9 mouse cellular contexts compared by ENCODE assay signal in genomic region chr8:84732545-84732944, GRCm38 (mm10). TPM values are rescaled to one million over a fixed set of nuclear protein-coding genes. Genes with fewer than 3 reads are reported as not detected.
DNase-seq lines count a peak whose midpoint lies in the region; ATAC-seq lines count a peak whose summit lies in the region.
"Had no signal": no experiment of that assay in that cellular context is flagged by ENCODE, and none has a peak within 500 bp of the region (broad histone marks: within the 10 kb centered on the region; RNA-seq: fewer than 3 reads in every experiment).

No protein-coding gene starts in this region.

- H3K36me3 ChIP-seq in heart, embryonic 12.5 days, result no peaks in the 10 kb centered on the region
- no peaks in the 10 kb centered on the region for H3K36me3 ChIP-seq in intestine, embryonic 16.5 days (ENCODE audit: control insufficient read depth, insufficient read depth, low read length)

- intact Hi-C loops in gastrocnemius, postnatal 36 days (cut with DNase I), result no loop called here

- peaks cover 88% of the 10 kb centered on the region for H3K4me1 ChIP-seq in heart, embryonic 12.5 days (replicated peaks)
- H3K4me1 ChIP-seq in intestine, embryonic 16.5 days (ENCODE audit: control insufficient read depth, insufficient read depth, low read length), result peaks cover 32% of the 10 kb centered on the region

- WGBS in heart, embryonic 12.5 days, result 70% methylated on average over 5 of the region's 5 CpGs
- WGBS in intestine, embryonic 16.5 days, result 60% methylated on average over 5 of the region's 5 CpGs

- H3K9ac ChIP-seq in heart, embryonic 12.5 days, result no peak overlapping the region
- H3K9ac ChIP-seq in intestine, embryonic 16.5 days (ENCODE audit: low read depth, low read length), result peak overlapping the region; percentile 25; the same call in 1 of the 2 replicates

- H3K9me3 ChIP-seq in heart, embryonic 12.5 days (replicated peaks), result no peaks in the 10 kb centered on the region
- H3K9me3 ChIP-seq in intestine, embryonic 16.5 days (ENCODE audit: control insufficient read depth, low read length), result no peaks in the 10 kb centered on the region

- no peak overlapping the region for H3K4me3 ChIP-seq in heart, embryonic 12.5 days
- no peak overlapping the region for H3K4me3 ChIP-seq in intestine, embryonic 16.5 days (ENCODE audit: low read length)

- H3K27ac ChIP-seq in heart, embryonic 12.5 days (ENCODE audit: poor library complexity, severe bottlenecking), result peak overlapping the region; percentile 94
- H3K27ac ChIP-seq in intestine, embryonic 16.5 days (ENCODE audit: low read length), result 0 out of 2 replicates have a peak overlapping the region, but pooled peaks have one; percentile 21

- H3K27me3 ChIP-seq in heart, embryonic 12.5 days (replicated peaks), result 0 out of 2 replicates have a peak, but pooled peaks cover 3% of the 10 kb centered on the region
- 0 out of 2 replicates have a peak, but pooled peaks cover 5% of the 10 kb centered on the region for H3K27me3 ChIP-seq in intestine, embryonic 16.5 days (replicated peaks; ENCODE audit: control insufficient read depth, insufficient read depth, low read length)

- DNase-seq in heart, adult 8-10 months (ENCODE audit: low spot score), result no peak
- DNase-seq in right cerebral cortex, postnatal 10 days (ENCODE audit: low spot score in 2 of 2), result peak; percentile 72 to 77
- no peak for DNase-seq in right cerebral cortex, postnatal 25 days
- DNase-seq in adrenal gland, adult 8-10 months, result no peak
- no peak for DNase-seq in gastrocnemius, postnatal 36 days

- H3K4me2 ChIP-seq in heart, embryonic 12.5 days, result peak overlapping the region; percentile 3; the same call in 1 of the 2 replicates
- no peak overlapping the region for H3K4me2 ChIP-seq in intestine, embryonic 16.5 days (ENCODE audit: low read depth, low read length)

- no peak for ATAC-seq in heart, embryonic 12.5 days (ENCODE audit: insufficient number of reproducible peaks, low FRiP score)
- no peak for ATAC-seq in intestine, embryonic 16.5 days
- ATAC-seq in CD4-positive, CD25-positive, alpha-beta regulatory T cell, adult 4 months, result no peak

RNA-seq across cellular contexts. Expression of gene G430095P16Rik, which starts 9.7 kb away (rescaled TPM):
- polyA plus RNA-seq in heart, embryonic 12.5 days (2016; fragmentation: Nextera tagmentation; extraction: Ambion mirVana), result 5.4 and 6.9 TPM in 2 replicates
- total RNA-seq in heart, adult 8-10 months (2022), result under 1 TPM in 1 of 4 experiments, not detected in 3; 0.66 TPM
- 2.0 and 2.6 TPM in 2 replicates for polyA plus RNA-seq in intestine, embryonic 16.5 days (2015; fragmentation: Nextera tagmentation; extraction: Ambion mirVana)
- polyA plus RNA-seq in CD4-positive, CD25-positive, alpha-beta regulatory T cell, adult 4 months (2017; shearing (Covaris generic)), result 10 to 100 TPM; 24.3 to 28.6 TPM
- under 1 TPM in 2 of 4 experiments, not detected in 2; 0.52 to 0.73 TPM for total RNA-seq in adrenal gland, adult 8-10 months (2022)
- 1 to 10 TPM in 1 of 2 experiments, not detected in 1; 1.0 TPM for total RNA-seq in gastrocnemius, postnatal 36 days (2021)
- total RNA-seq: layer of hippocampus, adult 8-10 months had no signal

RNA-seq across cellular contexts. Expression of gene Lyl1, which starts 31.3 kb away (rescaled TPM):
- 18.1 and 19.7 TPM in 2 replicates for polyA plus RNA-seq in heart, embryonic 12.5 days (2016; fragmentation: Nextera tagmentation; extraction: Ambion mirVana)
- total RNA-seq in heart, adult 8-10 months (2022), result 1 to 10 TPM; 3.5 to 4.8 (median 4.3) TPM
- 4.9 and 5.0 TPM in 2 replicates for polyA plus RNA-seq in intestine, embryonic 16.5 days (2015; fragmentation: Nextera tagmentation; extraction: Ambion mirVana)
- polyA plus RNA-seq in CD4-positive, CD25-positive, alpha-beta regulatory T cell, adult 4 months (2017; shearing (Covaris generic)), result 1 to 10 TPM; 2.0 to 2.6 TPM
- total RNA-seq in adrenal gland, adult 8-10 months (2022), result 1 to 10 TPM; 3.1 to 5.6 (median 4.2) TPM
- 1 to 10 TPM in 1 of 2 experiments, under 1 TPM in 1; 0.96 to 1.4 TPM for total RNA-seq in gastrocnemius, postnatal 36 days (2021)

RNA-seq across cellular contexts. Expression of gene Nacc1, which starts 44.9 kb away (rescaled TPM):
- polyA plus RNA-seq in heart, embryonic 12.5 days (2016; fragmentation: Nextera tagmentation; extraction: Ambion mirVana), result 20.9 and 21.3 TPM in 2 replicates
- 10 to 100 TPM; 26.7 to 36.0 (median 33.4) TPM for total RNA-seq in heart, adult 8-10 months (2022)
- polyA plus RNA-seq in intestine, embryonic 16.5 days (2015; fragmentation: Nextera tagmentation; extraction: Ambion mirVana), result 11.0 and 14.8 TPM in 2 replicates
- 1 to 10 TPM; 8.1 to 9.1 TPM for polyA plus RNA-seq in CD4-positive, CD25-positive, alpha-beta regulatory T cell, adult 4 months (2017; shearing (Covaris generic))
- 10 to 100 TPM; 81.0 to 86.9 (median 83.7) TPM for total RNA-seq in adrenal gland, adult 8-10 months (2022)
- total RNA-seq in gastrocnemius, postnatal 36 days (2021), result 10 to 100 TPM; 18.1 to 20.1 TPM

RNA-seq across cellular contexts. Expression of gene Trmt1, which starts 46.4 kb away (rescaled TPM):
- 46.2 and 49.5 TPM in 2 replicates for polyA plus RNA-seq in heart, embryonic 12.5 days (2016; fragmentation: Nextera tagmentation; extraction: Ambion mirVana)
- total RNA-seq in heart, adult 8-10 months (2022), result 10 to 100 TPM; 30.9 to 41.7 (median 38.5) TPM
- polyA plus RNA-seq in intestine, embryonic 16.5 days (2015; fragmentation: Nextera tagmentation; extraction: Ambion mirVana), result 60.0 and 67.1 TPM in 2 replicates
- polyA plus RNA-seq in CD4-positive, CD25-positive, alpha-beta regulatory T cell, adult 4 months (2017; shearing (Covaris generic)), result 10 to 100 TPM; 45.0 to 60.3 TPM
- 100 to 1,000 TPM in 2 of 4 experiments, 10 to 100 TPM in 2; 75.4 to 109 (median 88.5) TPM for total RNA-seq in adrenal gland, adult 8-10 months (2022)
- total RNA-seq in gastrocnemius, postnatal 36 days (2021), result 10 to 100 TPM; 39.8 to 43.3 TPM

Comparison
In these comparisons a context has a peak if more than half of its experiments do, and no peak if none do; other contexts are left out.
1. DNase-seq: peak in right cerebral cortex, postnatal 10 days (2 of 2); none in heart, adult 8-10 months (single experiment), right cerebral cortex, postnatal 25 days (single experiment), adrenal gland, adult 8-10 months (single experiment) and gastrocnemius, postnatal 36 days (0 of 2).